Mouse (Mus musculus): Measurements from ENCODE around the gene Zfp385b.

GRCm38 (mm10) chr2:77790846-77791245 lies 28.6 kb downstream of the Zfp385b start:
- no peak for TF ChIP-seq CTCF (IDR thresholded peaks at IDR 0.05; ENCODE audit: borderline replicate concordance, insufficient read depth, low read length)
- no peak for TF ChIP-seq POLR2A (IDR thresholded peaks at IDR 0.05; ENCODE audit: low read depth, low read length)

Measured in embryonic fibroblast, embryonic 13.5 days (primary cell).